Comparison of ENCODE assay signal across 22 mouse cellular contexts in the genomic region with DNA sequence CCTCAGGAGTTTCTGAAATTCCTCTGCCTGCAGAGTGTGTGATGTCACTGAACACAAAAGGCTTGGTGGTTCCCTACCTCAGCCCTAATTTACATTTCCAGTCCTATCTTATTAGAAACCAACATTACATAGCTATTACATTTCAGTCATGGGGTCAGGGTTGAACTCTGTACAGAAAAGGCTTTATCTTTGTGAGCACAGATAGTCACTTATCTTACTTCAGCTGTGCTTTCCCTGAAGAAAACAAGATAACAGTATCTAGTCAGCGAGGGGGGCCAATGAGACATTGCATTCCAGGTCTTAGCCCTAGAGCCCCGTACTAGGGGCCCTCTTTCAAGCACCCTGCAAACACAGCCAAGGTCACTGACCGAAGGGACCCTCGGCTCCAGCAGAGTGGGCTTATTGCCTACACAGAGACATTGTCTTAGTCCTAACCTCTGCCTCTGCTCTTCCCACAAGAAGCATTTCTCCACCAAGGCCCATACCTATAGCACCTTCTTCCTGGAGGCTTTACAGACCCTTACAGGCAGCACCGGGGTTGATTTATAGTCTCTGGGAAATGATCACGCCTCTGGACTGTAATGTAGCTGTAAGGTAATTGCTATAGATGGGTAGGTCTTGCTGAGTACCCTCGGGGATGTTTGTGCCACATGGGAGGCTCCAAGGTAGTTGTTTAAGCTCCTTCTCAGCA. TPM values are rescaled to one million over a fixed set of nuclear protein-coding genes. Genes with fewer than 3 reads are reported as not detected.
A peak's percentile ranks its signal among the peaks of the same experiment; 100 is the strongest.
DNase-seq lines count a peak whose midpoint lies in the region; ATAC-seq and TF ChIP-seq lines count a peak whose summit lies in the region.
"Had no signal": no experiment of that assay in that cellular context is flagged by ENCODE, and none has a peak within 500 bp of the region (broad histone marks: within the 10 kb centered on the region; RNA-seq: fewer than 3 reads in every experiment).

No protein-coding gene starts in this region.

- H3K4me1 ChIP-seq in kidney, embryonic 15.5 days = no peaks in the 10 kb centered on the region
- H3K4me1 ChIP-seq in intestine, embryonic 16.5 days (ENCODE audit: control insufficient read depth, insufficient read depth, low read length) = no peaks in the 10 kb centered on the region; the same call in 1 of the 2 replicates
- H3K4me1 ChIP-seq in liver, postnatal 0 days (ENCODE audit: insufficient read depth) = peaks cover 15% of the 10 kb centered on the region
- H3K4me1 ChIP-seq: limb, embryonic 12.5 days; midbrain, embryonic 12.5 days had no signal

- peak; percentile 92 for TF ChIP-seq EP300 in liver, postnatal 0 days (IDR thresholded peaks at IDR 0.05; ENCODE audit: low read depth)

- no peaks in the 10 kb centered on the region for H3K27me3 ChIP-seq in kidney, embryonic 15.5 days
- H3K27me3 ChIP-seq in intestine, embryonic 16.5 days (replicated peaks; ENCODE audit: control insufficient read depth, insufficient read depth, low read length) = no peaks in the 10 kb centered on the region
- no peaks in the 10 kb centered on the region for H3K27me3 ChIP-seq in liver, postnatal 0 days (ENCODE audit: insufficient read depth, low read length)
- H3K27me3 ChIP-seq: limb, embryonic 12.5 days; midbrain, embryonic 12.5 days had no signal

- WGBS in kidney, embryonic 15.5 days = 68% methylated on average over 7 of the region's 7 CpGs
- WGBS in intestine, embryonic 16.5 days = 51% methylated on average over 7 of the region's 7 CpGs
- WGBS in liver, postnatal 0 days (ENCODE audit: insufficient replicate concordance) = 47% methylated on average over 7 of the region's 7 CpGs

- H3K4me3 ChIP-seq in kidney, embryonic 15.5 days (replicated peaks) = no peak overlapping the region
- no peak overlapping the region for H3K4me3 ChIP-seq in intestine, embryonic 16.5 days (ENCODE audit: low read length)
- H3K4me3 ChIP-seq in liver, postnatal 0 days (ENCODE audit: low read depth, low read length) = no peak overlapping the region
- H3K4me3 ChIP-seq: erythroblast, embryonic 14.5 days; limb, embryonic 12.5 days; midbrain, embryonic 12.5 days had no signal

- TF ChIP-seq CTCF in liver, postnatal 0 days (IDR thresholded peaks at IDR 0.05; ENCODE audit: low read depth) = no peak

- H3K9me3 ChIP-seq in kidney, embryonic 15.5 days (replicated peaks) = no peaks in the 10 kb centered on the region
- no peaks in the 10 kb centered on the region for H3K9me3 ChIP-seq in intestine, embryonic 16.5 days (ENCODE audit: control insufficient read depth, low read length)
- H3K9me3 ChIP-seq in liver, postnatal 0 days (ENCODE audit: low read length) = no peaks in the 10 kb centered on the region
- H3K9me3 ChIP-seq: limb, embryonic 12.5 days; midbrain, embryonic 12.5 days had no signal

- H3K36me3 ChIP-seq in kidney, embryonic 15.5 days = no peaks in the 10 kb centered on the region
- no peaks in the 10 kb centered on the region for H3K36me3 ChIP-seq in intestine, embryonic 16.5 days (ENCODE audit: control insufficient read depth, insufficient read depth, low read length)
- H3K36me3 ChIP-seq in liver, postnatal 0 days (replicated peaks; ENCODE audit: insufficient read depth, low read length) = no peaks in the 10 kb centered on the region
- H3K36me3 ChIP-seq: limb, embryonic 12.5 days; midbrain, embryonic 12.5 days had no signal

- no peak overlapping the region for H3K9ac ChIP-seq in kidney, embryonic 15.5 days
- no peak overlapping the region for H3K9ac ChIP-seq in intestine, embryonic 16.5 days (ENCODE audit: low read depth, low read length)
- H3K9ac ChIP-seq in liver, postnatal 0 days (replicated peaks) = peak overlapping the region; percentile 18; the same call in 1 of the 2 replicates
- H3K9ac ChIP-seq: limb, embryonic 12.5 days; midbrain, embryonic 12.5 days had no signal

- DNase-seq in kidney, postnatal 4 days = no peak
- DNase-seq in liver, postnatal 0 days = no peak
- DNase-seq in lung, postnatal 10 days = no peak
- no peak for DNase-seq in B cell, adult 2 months
- DNase-seq: adrenal gland, postnatal 25 days; cerebellum, postnatal 14 days; gastrocnemius, postnatal 10 days; lung, postnatal 14 days; right cerebral cortex, adult 18-20 months; spleen, adult 18-20 months had no signal

- peak; percentile 22; the same call in 1 of the 2 replicates for ATAC-seq in kidney, embryonic 15.5 days (replicated peaks; ENCODE audit: low FRiP score)
- peak; percentile 89 for ATAC-seq in intestine, embryonic 16.5 days
- peak; percentile 61 for ATAC-seq in liver, postnatal 0 days
- ATAC-seq in erythroid progenitor cell, adult 5-6 weeks (replicated peaks; ENCODE audit: low FRiP score, poor library complexity, severe bottlenecking) = no peak; the same call in 1 of the 2 replicates
- ATAC-seq: forebrain, embryonic 16.5 days; hindbrain, embryonic 16.5 days had no signal

- H3K27ac ChIP-seq in kidney, embryonic 15.5 days = no peak overlapping the region
- H3K27ac ChIP-seq in intestine, embryonic 16.5 days (ENCODE audit: low read length) = peak overlapping the region; percentile 38
- H3K27ac ChIP-seq in liver, postnatal 0 days (ENCODE audit: low read depth) = no peak overlapping the region
- H3K27ac ChIP-seq: limb, embryonic 12.5 days; midbrain, embryonic 12.5 days had no signal

- H3K4me2 ChIP-seq in kidney, embryonic 15.5 days = no peak overlapping the region
- H3K4me2 ChIP-seq in intestine, embryonic 16.5 days (ENCODE audit: low read depth, low read length) = no peak overlapping the region
- peak overlapping the region; percentile 15; the same call in 1 of the 2 replicates for H3K4me2 ChIP-seq in liver, postnatal 0 days (ENCODE audit: low read depth, low read length)
- H3K4me2 ChIP-seq: limb, embryonic 12.5 days; midbrain, embryonic 12.5 days had no signal

RNA-seq across cellular contexts. Expression of gene Fam213a, which starts 12.2 kb away (rescaled TPM):
- polyA plus RNA-seq in kidney, embryonic 15.5 days (2015; fragmentation: Nextera tagmentation; extraction: Ambion mirVana) = 96.8 and 103 TPM in 2 replicates
- polyA plus RNA-seq in intestine, embryonic 16.5 days (2015; fragmentation: Nextera tagmentation; extraction: Ambion mirVana) = 72.4 and 81.8 TPM in 2 replicates
- 80.4 and 85.0 TPM in 2 replicates for polyA plus RNA-seq in liver, postnatal 0 days (2015; fragmentation: Nextera tagmentation; extraction: Ambion mirVana)
- total RNA-seq in erythroid progenitor cell, adult 5-6 weeks (2015; ENCODE audit: low replicate concordance) = 162 and 195 TPM in 2 replicates
- 261 and 301 TPM in 2 replicates for total RNA-seq in erythroid progenitor cell, adult 5-6 weeks (2017; ENCODE audit: low replicate concordance)

RNA-seq across cellular contexts. Expression of gene Dydc2, which starts 43.3 kb away (rescaled TPM):
- polyA plus RNA-seq in kidney, embryonic 15.5 days (2015; fragmentation: Nextera tagmentation; extraction: Ambion mirVana) = not detected in 2 replicates
- 0.17 TPM in 1 of 2 replicates, not detected in the other for polyA plus RNA-seq in intestine, embryonic 16.5 days (2015; fragmentation: Nextera tagmentation; extraction: Ambion mirVana)
- polyA plus RNA-seq in liver, postnatal 0 days (2015; fragmentation: Nextera tagmentation; extraction: Ambion mirVana) = not detected in 2 replicates
- not detected in 2 replicates for total RNA-seq in erythroid progenitor cell, adult 5-6 weeks (2015; ENCODE audit: low replicate concordance)
- not detected in 2 replicates for total RNA-seq in erythroid progenitor cell, adult 5-6 weeks (2017; ENCODE audit: low replicate concordance)
- total RNA-seq: gastrocnemius, postnatal 10 days had no signal
- polyA plus RNA-seq: erythroblast, embryonic 14.5 days; heart, postnatal 0 days; kidney, embryonic 14.5 days; limb, embryonic 12.5 days had no signal

RNA-seq across cellular contexts. Expression of gene Dydc1, which starts 47.0 kb away (rescaled TPM):
- 0.16 TPM in 1 of 2 replicates, not detected in the other for polyA plus RNA-seq in kidney, embryonic 15.5 days (2015; fragmentation: Nextera tagmentation; extraction: Ambion mirVana)
- not detected in 2 replicates for polyA plus RNA-seq in intestine, embryonic 16.5 days (2015; fragmentation: Nextera tagmentation; extraction: Ambion mirVana)
- not detected in 2 replicates for polyA plus RNA-seq in liver, postnatal 0 days (2015; fragmentation: Nextera tagmentation; extraction: Ambion mirVana)
- not detected in 2 replicates for total RNA-seq in erythroid progenitor cell, adult 5-6 weeks (2015; ENCODE audit: low replicate concordance)
- total RNA-seq in erythroid progenitor cell, adult 5-6 weeks (2017; ENCODE audit: low replicate concordance) = not detected in 2 replicates
- total RNA-seq: adrenal gland, postnatal 25 days; gastrocnemius, postnatal 10 days; layer of hippocampus, adult 8-10 months; left cerebral cortex, adult 8-10 months had no signal
- polyA plus RNA-seq: erythroblast, embryonic 14.5 days; forebrain, embryonic 16.5 days; heart, postnatal 0 days; kidney, embryonic 14.5 days; limb, embryonic 12.5 days; midbrain, embryonic 12.5 days had no signal

RNA-seq across cellular contexts. Expression of gene Tspan14, which starts 59.1 kb away (rescaled TPM):
- polyA plus RNA-seq in kidney, embryonic 15.5 days (2015; fragmentation: Nextera tagmentation; extraction: Ambion mirVana) = 109 and 112 TPM in 2 replicates
- polyA plus RNA-seq in intestine, embryonic 16.5 days (2015; fragmentation: Nextera tagmentation; extraction: Ambion mirVana) = 65.0 and 65.6 TPM in 2 replicates
- polyA plus RNA-seq in liver, postnatal 0 days (2015; fragmentation: Nextera tagmentation; extraction: Ambion mirVana) = 22.0 and 24.9 TPM in 2 replicates
- total RNA-seq in erythroid progenitor cell, adult 5-6 weeks (2015; ENCODE audit: low replicate concordance) = 8.8 and 13.3 TPM in 2 replicates
- 4.4 and 7.9 TPM in 2 replicates for total RNA-seq in erythroid progenitor cell, adult 5-6 weeks (2017; ENCODE audit: low replicate concordance)
